Mouse (Mus musculus) liver, postnatal 0 days (tissue): Measurements from ENCODE around the gene Pla2g16. TPM values are rescaled to one million over a fixed set of nuclear protein-coding genes. Genes with fewer than 3 reads are reported as not detected.

Experiments used
- ATAC-seq: fragments of 200-750 bp; cut with Nextera tagmentation; 2 replicates; pipeline ENCODE4 v1.8.0; 2017; ENCODE audit warnings: mild to moderate bottlenecking, moderate library complexity
- DNase-seq: peaks from one replicate; pipeline ENCODE4 v3.0.0-alpha.2; 2016
- H3K27ac ChIP-seq: fragments of 300-500 bp; sonication (generic); 2 replicates; pipeline ENCODE4 v1.5.1; 2014; ENCODE audit warnings: antibody characterized with exemption, moderate library complexity, mild to moderate bottlenecking, low read depth
- H3K27me3 ChIP-seq: fragments of 300-500 bp; sonication (generic); 2 replicates; pipeline ENCODE4 v1.6.1; 2014; ENCODE audit warnings: low read length, control low read depth, mixed read lengths; ENCODE audit not compliant: insufficient read depth
- H3K36me3 ChIP-seq: fragments of 300-500 bp; sonication (generic); replicated peaks from 2 replicates; pipeline ENCODE4 v1.6.1; 2014; ENCODE audit warnings: mild to moderate bottlenecking, control low read depth, low read length, moderate library complexity, mixed read lengths; ENCODE audit not compliant: insufficient read depth
- H3K4me1 ChIP-seq: fragments of 300-500 bp; sonication (generic); 2 replicates; pipeline ENCODE4 v1.6.1; 2014; ENCODE audit warnings: antibody characterized with exemption, mild to moderate bottlenecking, control low read depth; ENCODE audit not compliant: insufficient read depth
- H3K4me2 ChIP-seq: fragments of 300-500 bp; sonication (generic); 2 replicates; pipeline ENCODE4 v1.6.1; 2014; ENCODE audit warnings: low read depth, mild to moderate bottlenecking, low read length, moderate library complexity, mixed read lengths
- H3K4me3 ChIP-seq: fragments of 300-500 bp; sonication (generic); 2 replicates; pipeline ENCODE4 v1.5.1; 2014; ENCODE audit warnings: low read depth, low read length
- H3K9ac ChIP-seq: fragments of 300-500 bp; sonication (generic); replicated peaks from 2 replicates; pipeline ENCODE4 v1.6.1; 2014; ENCODE audit warnings: mild to moderate bottlenecking, moderate library complexity
- H3K9me3 ChIP-seq: fragments of 300-500 bp; sonication (generic); 2 replicates; pipeline ENCODE4 v1.6.1; 2016; ENCODE audit warnings: mild to moderate bottlenecking, control low read depth, low read length, mixed read lengths
- CTCF ChIP-seq: sonication (generic); IDR thresholded peaks from 2 replicates; pipeline ENCODE4 v1.5.1; 2016; ENCODE audit warnings: antibody characterized with exemption, low read depth
- EP300 ChIP-seq: IDR thresholded peaks from 2 replicates; pipeline ENCODE4 v1.6.1; 2016; ENCODE audit warnings: antibody characterized with exemption, low read depth, mild to moderate bottlenecking
- WGBS: fragments of 180-500 bp; shearing (Covaris S2); extraction: QIAGEN DNeasy Blood & Tissue Kit; methylation state at CpG from one replicate; pipeline ENCODE4 v1.1.7; 2014; ENCODE audit not compliant: insufficient replicate concordance; 5-methylcytosine and 5-hydroxymethylcytosine counted together
- polyA plus RNA-seq: library from polyadenylated mRNA; unstranded; fragments of >200 nt; fragmentation: Nextera tagmentation; extraction: Ambion mirVana; gene quantifications from 2 replicates; pipeline ENCODE4 v1.2.1, GENCODE M21; 2015

The Pla2g16 gene
- polyA plus RNA-seq, 1 experiment from 2014 or later, result 16.0 TPM

- TF ChIP-seq CTCF, result no peak
- 62% methylated on average over 3 of the region's 3 CpGs for WGBS
- Histone ChIP-seq H3K4me1 (peaks cover 6% of the 10 kb centered on the region), H3K36me3 (no peaks in the 10 kb centered on the region), H3K27me3 (no peaks in the 10 kb centered on the region), H3K27ac (no peak overlapping the region), H3K4me2 (no peak overlapping the region), H3K9me3 (no peaks in the 10 kb centered on the region), H3K9ac (no peak overlapping the region), H3K4me3 (no peak overlapping the region)
- ATAC-seq, result no peak
- no peak for DNase-seq
Measured at GRCm38 (mm10) chr19:7561456-7561855, 4.2 kb downstream of the Pla2g16 start.

GRCm38 (mm10) chr19:7562601-7563129 is 5.4 kb downstream of the Pla2g16 start:
- ATAC-seq (no peak), DNase-seq (no peak)
- H3K36me3 ChIP-seq, result no peaks in the 10 kb centered on the region
- no peak overlapping the region for H3K9ac ChIP-seq
- no peak overlapping the region for H3K4me2 ChIP-seq
- no peaks in the 10 kb centered on the region for H3K9me3 ChIP-seq
- no peaks in the 10 kb centered on the region for H3K27me3 ChIP-seq
- H3K4me3 ChIP-seq, result no peak overlapping the region
- peaks cover 4% of the 10 kb centered on the region; the same call in 1 of the 2 replicates for H3K4me1 ChIP-seq
- 80% methylated on average over 10 of the region's 10 CpGs for WGBS
- TF ChIP-seq CTCF, result no peak
- no peak for TF ChIP-seq EP300
- no peak overlapping the region for H3K27ac ChIP-seq

- H3K9ac ChIP-seq, result no peak overlapping the region
- DNase-seq (no peak), ATAC-seq (no peak)
- TF ChIP-seq EP300 (no peak), CTCF (no peak)
- no peaks in the 10 kb centered on the region for H3K36me3 ChIP-seq
- H3K9me3 ChIP-seq, result no peaks in the 10 kb centered on the region
- WGBS, result 66% methylated on average over 2 of the region's 2 CpGs
- no peaks in the 10 kb centered on the region; the same call in 1 of the 2 replicates for H3K4me1 ChIP-seq
- no peak overlapping the region for H3K4me3 ChIP-seq
- H3K27me3 ChIP-seq, result no peaks in the 10 kb centered on the region
- H3K4me2 ChIP-seq, result no peak overlapping the region
- no peak overlapping the region for H3K27ac ChIP-seq
Measured at GRCm38 (mm10) chr19:7563676-7564075, 6.4 kb downstream of the Pla2g16 start.

- no peak for TF ChIP-seq EP300
- no peak for TF ChIP-seq CTCF
- 68% methylated on average over 1 of the region's 1 CpGs for WGBS
Measured at GRCm38 (mm10) chr19:7564457-7564856, 7.2 kb downstream of the Pla2g16 start.

GRCm38 (mm10) chr19:7566826-7567225 is 9.6 kb downstream of the Pla2g16 start:
- ATAC-seq (no peak), DNase-seq (no peak)
- Histone ChIP-seq H3K4me2 (no peak overlapping the region), H3K9ac (no peak overlapping the region), H3K36me3 (no peaks in the 10 kb centered on the region), H3K27me3 (no peaks in the 10 kb centered on the region), H3K9me3 (no peaks in the 10 kb centered on the region), H3K4me1 (no peaks in the 10 kb centered on the region), H3K27ac (no peak overlapping the region), H3K4me3 (no peak overlapping the region)
- no peak for TF ChIP-seq EP300
- TF ChIP-seq CTCF, result no peak
- 79% methylated on average over 3 of the region's 3 CpGs for WGBS

More at GRCm38 (mm10) chr19:7564457-7564856, 7.2 kb downstream of the Pla2g16 start:
- H3K9me3 ChIP-seq, result no peaks in the 10 kb centered on the region
- ATAC-seq (no peak), DNase-seq (no peak)
- no peaks in the 10 kb centered on the region for H3K27me3 ChIP-seq
- no peak overlapping the region for H3K9ac ChIP-seq
- no peak overlapping the region for H3K4me2 ChIP-seq
- H3K27ac ChIP-seq, result no peak overlapping the region
- no peaks in the 10 kb centered on the region for H3K36me3 ChIP-seq
- no peaks in the 10 kb centered on the region for H3K4me1 ChIP-seq
- H3K4me3 ChIP-seq, result no peak overlapping the region

GRCm38 (mm10) chr19:7568364-7568763 is 11.1 kb downstream of the Pla2g16 start:
- no peaks in the 10 kb centered on the region for H3K9me3 ChIP-seq
- TF ChIP-seq CTCF (no peak), EP300 (no peak)
- H3K4me2 ChIP-seq, result no peak overlapping the region
- H3K27ac ChIP-seq, result no peak overlapping the region
- H3K9ac ChIP-seq, result no peak overlapping the region
- H3K36me3 ChIP-seq, result no peaks in the 10 kb centered on the region
- no peak overlapping the region for H3K4me3 ChIP-seq
- H3K27me3 ChIP-seq, result no peaks in the 10 kb centered on the region
- no peaks in the 10 kb centered on the region for H3K4me1 ChIP-seq
- WGBS, result 36% methylated on average over 3 of the region's 3 CpGs
- DNase-seq (no peak), ATAC-seq (no peak)

- Histone ChIP-seq H3K27ac (no peak overlapping the region), H3K9ac (no peak overlapping the region), H3K27me3 (no peaks in the 10 kb centered on the region), H3K4me2 (no peak overlapping the region), H3K9me3 (no peaks in the 10 kb centered on the region), H3K4me1 (no peaks in the 10 kb centered on the region), H3K4me3 (no peak overlapping the region), H3K36me3 (no peaks in the 10 kb centered on the region)
- DNase-seq (no peak), ATAC-seq (no peak)
- WGBS, result 52% methylated on average over 5 of the region's 5 CpGs
- TF ChIP-seq EP300, result no peak
- no peak for TF ChIP-seq CTCF
Measured at GRCm38 (mm10) chr19:7569650-7570049, 12.4 kb downstream of the Pla2g16 start.
